Mouse (Mus musculus) midbrain, postnatal 0 days (tissue): ENCODE results near the gene Bckdhb. TPM values are rescaled to one million over a fixed set of nuclear protein-coding genes. Genes with fewer than 3 reads are reported as not detected.
"Not testable (repeated sequence)": the region's sequence is repeated elsewhere in the genome, so short reads cannot be mapped to it uniquely, and the experiment has no call there.

Experiments
- ATAC-seq: fragments of 200-750 bp; cut with Nextera tagmentation; 2 replicates; pipeline ENCODE4 v1.8.0; 2017; ENCODE audit warnings: moderate number of reproducible peaks, mild to moderate bottlenecking, moderate TSS enrichment, moderate library complexity; ENCODE audit not compliant: low FRiP score
- DNase-seq: peaks from one replicate; pipeline ENCODE4 v3.0.0-alpha.2; 2015; ENCODE audit warnings: low spot score
- H3K27ac ChIP-seq: fragments of 300-500 bp; sonication (generic); 2 replicates; pipeline ENCODE4 v1.5.1; 2014; ENCODE audit warnings: low read depth, mild to moderate bottlenecking, low read length, mixed read lengths
- H3K27me3 ChIP-seq: fragments of 300-500 bp; sonication (generic); 2 replicates; pipeline ENCODE4 v1.6.1; 2014; ENCODE audit warnings: low read length, control low read depth, mixed read lengths; ENCODE audit not compliant: insufficient read depth
- H3K36me3 ChIP-seq: fragments of 300-500 bp; sonication (generic); 2 replicates; pipeline ENCODE4 v1.6.1; 2014; ENCODE audit warnings: low read length, control low read depth, mixed read lengths; ENCODE audit not compliant: insufficient read depth
- H3K4me1 ChIP-seq: fragments of 300-500 bp; sonication (generic); 2 replicates; pipeline ENCODE4 v1.6.1; 2014; ENCODE audit warnings: mild to moderate bottlenecking, control low read depth, antibody characterized with exemption, low read length, mixed read lengths; ENCODE audit not compliant: insufficient read depth
- H3K4me2 ChIP-seq: fragments of 300-500 bp; sonication (generic); 2 replicates; pipeline ENCODE4 v1.6.1; 2014; ENCODE audit warnings: low read depth, mild to moderate bottlenecking, low read length, mixed read lengths; ENCODE audit not compliant: poor library complexity, severe bottlenecking
- H3K4me3 ChIP-seq: fragments of 300-500 bp; sonication (generic); 2 replicates; pipeline ENCODE4 v1.5.1; 2014; ENCODE audit warnings: low read depth, mild to moderate bottlenecking, low read length, moderate library complexity
- H3K9ac ChIP-seq: fragments of 300-500 bp; sonication (generic); replicated peaks from 2 replicates; pipeline ENCODE4 v1.6.1; 2014; ENCODE audit warnings: mild to moderate bottlenecking, low read length, moderate library complexity, mixed read lengths; ENCODE audit not compliant: poor library complexity, severe bottlenecking
- H3K9me3 ChIP-seq: fragments of 300-500 bp; sonication (generic); 2 replicates; pipeline ENCODE4 v1.6.1; 2016; ENCODE audit warnings: low read length, control low read depth
- CTCF ChIP-seq: IDR thresholded peaks from 2 replicates; pipeline ENCODE4 v1.5.1; 2016; ENCODE audit warnings: antibody characterized with exemption, mild to moderate bottlenecking
- WGBS: fragments of 180-500 bp; shearing (Covaris S2); extraction: QIAGEN DNeasy Blood & Tissue Kit; methylation state at CpG from one replicate; pipeline ENCODE4 v1.1.7; 2014; 5-methylcytosine and 5-hydroxymethylcytosine counted together
- polyA plus RNA-seq: library from polyadenylated mRNA; unstranded; fragments of >200 nt; fragmentation: Nextera tagmentation; extraction: Ambion mirVana; gene quantifications from 2 replicates; pipeline ENCODE4 v1.2.1, GENCODE M21; 2015
- total RNA-seq: library from RNA; depleted of rRNA; stranded (reverse); fragments of >200 nt; gene quantifications from 2 replicates; pipeline ENCODE4 v1.2.3, GENCODE M21; 2014

Bckdhb gene
- total and polyA plus RNA-seq, 2 experiments from 2014 or later = 23.5 to 29.9 TPM

DNA sequence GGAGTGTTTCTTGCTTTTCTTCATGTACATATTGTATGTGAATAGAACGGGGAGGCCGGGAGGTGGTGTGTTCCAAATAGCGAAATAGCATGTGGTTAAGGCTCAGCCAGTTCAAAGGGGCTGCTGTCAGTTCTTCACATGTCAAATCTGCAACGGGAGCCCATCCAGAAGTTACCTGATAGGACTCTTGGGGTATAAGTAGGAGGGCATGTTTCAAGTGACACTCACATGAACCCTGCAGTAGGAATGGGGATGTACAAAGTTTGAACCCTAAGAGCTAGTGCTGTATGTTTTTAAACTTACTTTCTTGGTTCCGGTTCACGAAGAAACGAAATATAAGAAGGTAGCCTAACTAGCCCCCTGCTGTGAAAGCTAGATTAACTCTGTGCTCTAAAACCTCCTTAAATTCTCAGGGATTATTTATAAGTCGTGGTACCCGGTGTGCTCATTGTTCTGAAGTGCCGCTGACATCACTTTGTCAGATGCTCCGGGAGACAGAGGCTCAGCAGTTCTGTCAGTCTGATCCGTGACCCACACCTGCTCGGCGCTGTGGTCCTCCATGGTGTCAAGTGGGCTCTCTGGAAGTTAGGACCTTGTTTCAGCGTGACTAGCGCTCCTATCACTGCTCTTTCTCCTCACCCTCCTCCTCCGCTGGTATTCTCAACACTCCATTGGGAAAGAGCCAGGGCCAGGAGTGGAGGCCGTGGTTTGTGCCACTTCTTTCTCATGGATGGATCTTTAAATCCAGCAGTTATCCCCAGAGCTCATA lies 126.1 kb downstream of the Bckdhb start:
- no peaks in the 10 kb centered on the region for H3K4me1 ChIP-seq
- no peaks in the 10 kb centered on the region for H3K9me3 ChIP-seq
- H3K9ac ChIP-seq = no peak overlapping the region
- ATAC-seq (no peak), DNase-seq (no peak)
- no peak for TF ChIP-seq CTCF
- no peak overlapping the region for H3K4me2 ChIP-seq
- H3K27me3 ChIP-seq = no peaks in the 10 kb centered on the region
- no peaks in the 10 kb centered on the region for H3K36me3 ChIP-seq
- 64% methylated on average over 18 of the region's 18 CpGs for WGBS
- no peak overlapping the region for H3K27ac ChIP-seq
- no peak overlapping the region for H3K4me3 ChIP-seq

DNA sequence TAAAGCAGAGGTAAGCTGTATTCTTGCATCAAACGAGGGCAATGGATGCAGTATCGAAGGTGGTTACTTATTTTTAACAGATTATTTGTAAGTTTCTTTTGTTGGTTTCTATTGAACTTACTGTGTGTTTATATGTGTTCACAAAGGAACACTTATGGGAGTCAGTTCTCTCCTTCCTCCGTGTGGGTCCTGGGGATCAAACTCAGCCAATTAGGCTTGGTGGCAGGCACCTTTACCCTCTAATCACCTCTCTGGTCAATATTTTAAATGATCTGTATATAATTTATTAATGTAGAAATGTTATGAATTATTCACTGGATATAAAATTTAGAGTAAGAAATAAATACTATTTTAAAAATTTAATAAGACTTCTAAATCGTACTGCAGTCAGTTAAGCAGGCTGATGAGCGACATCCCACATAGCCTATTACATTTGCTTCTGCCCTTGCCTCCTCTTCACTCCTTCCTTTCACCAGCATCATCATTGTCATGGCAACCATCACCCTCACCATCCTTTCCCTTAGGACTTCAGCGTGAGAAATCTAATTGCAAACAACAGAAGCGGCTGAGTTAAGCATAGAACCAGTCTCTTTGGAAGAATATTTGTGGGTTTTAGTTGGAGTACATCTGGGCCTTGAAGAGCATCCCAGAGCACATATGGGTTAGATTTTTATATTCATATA lies 130.3 kb downstream of the Bckdhb start:
- no peak overlapping the region for H3K27ac ChIP-seq
- 54% methylated on average over 7 of the region's 7 CpGs for WGBS
- H3K4me3 ChIP-seq = no peak overlapping the region
- H3K9me3 ChIP-seq = no peaks in the 10 kb centered on the region
- H3K4me2 ChIP-seq = no peak overlapping the region
- peak; percentile 74 for ATAC-seq
- H3K4me1 ChIP-seq = no peaks in the 10 kb centered on the region
- no peak overlapping the region for H3K9ac ChIP-seq
- H3K36me3 ChIP-seq = no peaks in the 10 kb centered on the region
- H3K27me3 ChIP-seq = no peaks in the 10 kb centered on the region
- no peak for TF ChIP-seq CTCF
- DNase-seq = peak; percentile 46

DNA sequence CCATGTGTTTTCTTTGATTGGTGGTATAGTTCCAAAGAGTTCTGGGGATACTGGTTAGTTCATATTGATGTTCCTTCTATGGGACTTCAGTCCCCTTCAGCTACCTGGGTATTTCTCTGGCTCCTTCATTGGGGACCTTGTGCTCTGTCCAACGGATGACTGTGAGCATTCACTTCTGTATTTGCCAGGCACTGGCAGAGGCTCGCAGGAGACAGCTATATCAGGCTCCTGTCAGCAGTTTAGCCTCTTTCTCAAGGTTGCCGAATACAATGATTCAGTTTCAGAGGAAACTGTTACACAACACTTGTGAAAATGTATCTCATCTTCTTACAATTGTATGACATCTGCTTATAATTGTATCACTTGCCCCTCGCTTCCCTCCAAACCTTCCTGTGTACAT lies 135.8 kb downstream of the Bckdhb start:
- not testable (repeated sequence) for H3K27me3 ChIP-seq, H3K36me3 ChIP-seq, H3K4me3 ChIP-seq, H3K4me2 ChIP-seq, H3K27ac ChIP-seq, ATAC-seq, H3K9ac ChIP-seq, DNase-seq, H3K9me3 ChIP-seq, H3K4me1 ChIP-seq
- WGBS = 92% methylated on average over 4 of the region's 4 CpGs

DNA sequence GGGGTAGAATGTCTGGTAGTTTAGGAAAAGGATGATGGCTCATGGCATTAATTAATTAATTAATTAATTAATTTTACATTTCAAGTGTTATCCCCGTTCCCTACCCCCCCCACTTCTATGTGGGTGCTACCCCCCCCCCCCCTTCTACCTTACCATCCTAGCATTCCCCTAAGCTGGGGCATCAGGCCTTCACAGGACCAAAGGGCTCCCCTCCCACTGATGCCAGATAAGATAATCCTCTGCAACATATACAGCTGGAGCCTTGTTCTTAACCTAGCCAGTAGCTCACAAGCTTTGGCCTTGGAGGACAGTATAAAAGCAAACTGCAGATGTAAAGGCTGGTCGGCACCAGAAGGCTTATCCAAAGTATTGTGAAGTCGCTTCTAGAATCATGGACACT lies 138.7 kb downstream of the Bckdhb start:
- no peak for ATAC-seq
- no peaks in the 10 kb centered on the region for H3K9me3 ChIP-seq
- TF ChIP-seq CTCF = no peak
- H3K9ac ChIP-seq = no peak overlapping the region
- no peaks in the 10 kb centered on the region for H3K27me3 ChIP-seq
- no peak overlapping the region for H3K27ac ChIP-seq
- no peaks in the 10 kb centered on the region for H3K4me1 ChIP-seq
- WGBS = 95% methylated on average over 3 of the region's 3 CpGs
- H3K36me3 ChIP-seq = no peaks in the 10 kb centered on the region
- H3K4me2 ChIP-seq = no peak overlapping the region
- no peak for DNase-seq
- no peak overlapping the region for H3K4me3 ChIP-seq

DNA sequence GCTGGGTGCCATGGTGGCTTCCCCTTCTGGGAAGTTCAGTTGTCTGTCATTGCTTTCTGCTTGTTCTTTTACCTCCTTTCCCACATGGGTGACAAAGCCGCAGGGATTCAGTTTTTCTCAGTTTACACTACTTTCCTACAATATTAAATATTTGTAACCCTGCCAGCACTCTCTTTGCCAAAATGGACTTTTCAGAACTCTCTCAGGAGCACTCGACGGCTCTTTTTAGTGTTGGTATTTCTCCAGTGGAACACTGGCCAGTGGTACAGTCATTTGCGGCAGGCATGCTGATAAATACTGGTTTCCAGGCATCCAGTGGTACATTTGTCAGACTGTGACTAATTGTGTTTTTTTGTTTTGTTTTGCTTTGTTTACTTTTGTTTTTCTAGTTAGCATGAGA lies 139.2 kb downstream of the Bckdhb start:
- WGBS = 73% methylated on average over 4 of the region's 4 CpGs
- H3K4me2 ChIP-seq = no peak overlapping the region
- H3K4me1 ChIP-seq = no peaks in the 10 kb centered on the region
- ATAC-seq (no peak), DNase-seq (no peak)
- no peak overlapping the region for H3K27ac ChIP-seq
- H3K9ac ChIP-seq = no peak overlapping the region
- H3K36me3 ChIP-seq = no peaks in the 10 kb centered on the region
- H3K4me3 ChIP-seq = no peak overlapping the region
- no peak for TF ChIP-seq CTCF
- H3K27me3 ChIP-seq = no peaks in the 10 kb centered on the region
- no peaks in the 10 kb centered on the region for H3K9me3 ChIP-seq

DNA sequence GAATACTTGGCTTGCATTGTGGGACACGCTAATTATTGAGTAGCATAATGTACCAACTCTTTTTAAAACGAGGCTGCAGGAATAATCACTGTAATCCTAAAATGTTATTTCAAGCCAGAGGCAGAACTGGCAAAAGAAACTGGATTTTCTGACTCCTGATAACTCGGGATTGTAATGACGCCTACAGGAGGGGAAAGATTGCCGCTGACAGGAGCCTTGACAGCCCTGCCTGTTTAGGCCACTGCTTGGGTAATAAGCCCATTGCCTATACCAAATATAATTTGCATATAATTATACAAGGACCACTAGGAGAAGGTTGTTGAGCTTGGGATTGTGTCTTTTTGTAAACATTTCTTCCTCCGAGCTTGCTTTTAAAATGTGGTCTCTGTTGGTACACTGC lies 145.3 kb downstream of the Bckdhb start:
- 38% methylated on average over 6 of the region's 6 CpGs for WGBS
- DNase-seq (no peak), ATAC-seq (no peak)
- TF ChIP-seq CTCF = no peak
- Histone ChIP-seq H3K4me2 (no peak overlapping the region), H3K9me3 (no peaks in the 10 kb centered on the region), H3K27me3 (no peaks in the 10 kb centered on the region), H3K4me3 (no peak overlapping the region), H3K27ac (no peak overlapping the region), H3K4me1 (no peaks in the 10 kb centered on the region), H3K9ac (no peak overlapping the region), H3K36me3 (no peaks in the 10 kb centered on the region)
